Mouse (Mus musculus) lung, embryonic 16.5 days (tissue): ENCODE measurements at regions not wholly inside any gene's neighbourhood (a gene's known extent, or its start where the extent isn't known, plus 50 kb on each side); places are given as distances from the start of the nearest gene placed in this dataset.

Experiments
- ATAC-seq: fragments of 200-750 bp; cut with Nextera tagmentation; 2 replicates; pipeline ENCODE4 v1.8.0; 2017; ENCODE audit warnings: low read depth, mild to moderate bottlenecking, moderate library complexity
- H3K27ac ChIP-seq: fragments of 300-500 bp; sonication (generic); 2 replicates; pipeline ENCODE4 v1.5.1; 2014; ENCODE audit warnings: mild to moderate bottlenecking, control low read depth, low read length
- H3K27me3 ChIP-seq: fragments of 300-500 bp; sonication (generic); 2 replicates; pipeline ENCODE4 v1.6.1; 2014; ENCODE audit warnings: low read depth, low read length, mixed read lengths; ENCODE audit not compliant: control insufficient read depth, insufficient read depth
- H3K36me3 ChIP-seq: fragments of 300-500 bp; sonication (generic); 2 replicates; pipeline ENCODE4 v1.6.1; 2014; ENCODE audit warnings: low read length; ENCODE audit not compliant: control insufficient read depth, insufficient read depth
- H3K4me1 ChIP-seq: fragments of 300-500 bp; sonication (generic); replicated peaks from 2 replicates; pipeline ENCODE4 v1.6.1; 2014; ENCODE audit warnings: low read length, mixed read lengths; ENCODE audit not compliant: control insufficient read depth, insufficient read depth
- H3K4me2 ChIP-seq: fragments of 300-500 bp; sonication (generic); 2 replicates; pipeline ENCODE4 v1.6.1; 2014; ENCODE audit warnings: low read depth, low read length, control low read depth
- H3K4me3 ChIP-seq: fragments of 300-500 bp; sonication (generic); 2 replicates; pipeline ENCODE4 v1.5.1; 2014; ENCODE audit warnings: mild to moderate bottlenecking, low read length, control low read depth
- H3K9ac ChIP-seq: fragments of 300-500 bp; sonication (generic); 2 replicates; pipeline ENCODE4 v1.6.1; 2014; ENCODE audit warnings: low read length, control low read depth
- H3K9me3 ChIP-seq: fragments of 300-500 bp; sonication (generic); 2 replicates; pipeline ENCODE4 v1.6.1; 2016; ENCODE audit warnings: low read length; ENCODE audit not compliant: control insufficient read depth
- whole genome bisulfite sequencing: fragments of 180-500 bp; shearing (Covaris S2); extraction: QIAGEN DNeasy Blood & Tissue Kit; methylation state at CpG from one replicate; pipeline ENCODE4 v1.1.7; 2014; 5-methylcytosine and 5-hydroxymethylcytosine counted together

DNA sequence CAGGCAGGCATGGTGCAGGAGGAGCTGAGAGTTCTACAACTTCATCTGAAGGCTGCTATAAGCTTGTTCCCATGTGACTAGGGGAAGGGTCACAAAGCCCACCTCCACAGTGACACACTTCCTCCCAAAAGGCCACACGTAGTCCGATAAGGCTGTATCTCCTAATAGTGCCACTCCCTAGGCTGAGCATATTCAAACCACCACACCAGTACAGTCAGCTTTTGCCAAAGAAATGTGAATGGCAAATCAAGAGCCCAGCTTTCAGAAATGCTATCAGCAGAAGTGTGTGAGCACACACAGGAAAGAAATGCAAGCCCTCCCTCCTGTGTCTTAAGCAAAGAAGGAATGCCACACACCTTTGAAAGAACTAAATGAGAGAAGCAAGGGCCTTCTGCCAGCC is 80.4 kb upstream of the Ankrd28 start:
- Histone ChIP-seq H3K9ac (no peak overlapping the region), H3K27me3 (no peaks in the 10 kb centered on the region), H3K36me3 (no peaks in the 10 kb centered on the region), H3K27ac (0 out of 2 replicates have a peak overlapping the region, but pooled peaks have one; percentile 2), H3K4me2 (no peak overlapping the region), H3K4me1 (peaks cover 6% of the 10 kb centered on the region; the same call in 1 of the 2 replicates), H3K4me3 (no peak overlapping the region), H3K9me3 (no peaks in the 10 kb centered on the region)
- peak; percentile 45; the same call in 1 of the 2 replicates for ATAC-seq
- 49% methylated on average over 2 of the region's 2 CpGs for WGBS

GRCm38 (mm10) chr14:31918461-31918860 is 88.0 kb upstream of the Ankrd28 start:
- WGBS: 76% methylated on average over 4 of the region's 4 CpGs
- Histone ChIP-seq H3K4me2 (no peak overlapping the region), H3K9ac (no peak overlapping the region), H3K9me3 (no peaks in the 10 kb centered on the region; the same call in none of the 2 replicates), H3K4me3 (no peak overlapping the region), H3K36me3 (no peaks in the 10 kb centered on the region), H3K27ac (no peak overlapping the region), H3K4me1 (no peaks in the 10 kb centered on the region), H3K27me3 (no peaks in the 10 kb centered on the region)
- ATAC-seq: no peak

- Histone ChIP-seq H3K4me1 (no peaks in the 10 kb centered on the region), H3K4me2 (no peak overlapping the region), H3K9ac (no peak overlapping the region), H3K27ac (no peak overlapping the region), H3K36me3 (no peaks in the 10 kb centered on the region), H3K4me3 (no peak overlapping the region), H3K9me3 (peaks cover 2% of the 10 kb centered on the region), H3K27me3 (no peaks in the 10 kb centered on the region)
- WGBS: 85% methylated on average over 1 of the region's 1 CpGs
- ATAC-seq: no peak
Observed at GRCm38 (mm10) chr14:31918921-31919320, 88.5 kb upstream of the Ankrd28 start.

DNA sequence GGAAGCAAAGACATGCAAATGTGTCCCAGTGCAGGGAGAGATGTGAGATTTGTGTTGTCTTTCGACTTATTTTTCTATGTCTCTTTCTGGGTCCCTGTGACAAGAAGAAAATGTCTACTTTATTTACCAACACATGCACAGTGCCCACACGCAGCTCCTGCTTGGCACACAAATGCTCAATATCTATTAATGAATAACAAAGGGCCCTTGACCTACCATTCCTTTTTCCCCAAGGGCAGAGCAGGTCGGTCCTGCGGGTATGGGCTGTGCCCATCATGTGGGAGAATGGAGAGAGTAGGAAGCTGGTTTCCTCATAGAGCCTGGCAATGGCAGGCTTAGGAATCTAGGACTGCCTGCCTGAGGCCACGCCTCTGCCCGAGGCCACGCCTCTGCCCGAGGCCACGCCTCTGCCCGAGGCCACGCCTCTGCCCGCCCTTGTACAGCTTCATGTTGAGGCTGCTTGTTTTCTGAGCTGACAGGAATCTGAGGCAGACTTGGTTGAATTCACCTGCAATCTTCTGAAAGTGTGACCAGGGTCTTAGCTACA is 98.8 kb upstream of the Ankrd28 start:
- 0 out of 2 replicates have a peak, but pooled peaks have one; percentile 13 for ATAC-seq
- Histone ChIP-seq H3K27ac (peak overlapping the region; percentile 85), H3K27me3 (no peaks in the 10 kb centered on the region), H3K9me3 (no peaks in the 10 kb centered on the region), H3K9ac (no peak overlapping the region), H3K4me1 (peaks cover 28% of the 10 kb centered on the region), H3K36me3 (no peaks in the 10 kb centered on the region), H3K4me3 (no peak overlapping the region), H3K4me2 (no peak overlapping the region)
- 55% methylated on average over 12 of the region's 12 CpGs for WGBS

DNA sequence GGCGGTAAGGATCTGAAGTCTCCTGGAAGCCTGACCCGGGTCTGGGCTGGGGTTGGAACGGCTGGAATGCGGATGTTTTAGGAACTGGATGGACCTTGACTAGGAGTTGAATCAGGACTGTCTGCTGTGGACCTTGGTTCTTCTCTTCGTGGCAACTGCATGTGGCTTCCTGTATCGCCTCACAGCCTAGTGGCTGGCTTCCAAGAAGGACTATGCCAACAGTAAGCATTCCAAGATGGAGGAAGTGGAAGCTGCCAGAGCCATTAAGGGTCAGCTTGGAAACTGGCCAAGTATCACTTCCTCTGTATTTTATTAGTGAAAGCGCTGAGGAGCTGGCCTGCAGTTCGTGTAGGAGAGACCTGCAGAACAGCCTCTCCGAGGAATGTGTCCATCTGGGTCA is 98.4 kb upstream of the Galnt15 start:
- ATAC-seq: peak; percentile 86
- 20% methylated on average over 9 of the region's 9 CpGs for WGBS

GRCm38 (mm10) chr14:31931971-31932370 is 96.8 kb upstream of the Galnt15 start:
- H3K27ac ChIP-seq: peak overlapping the region; percentile 43; the same call in 1 of the 2 replicates
- no peak overlapping the region for H3K4me2 ChIP-seq
- H3K4me1 ChIP-seq: peaks cover 31% of the 10 kb centered on the region
- 54% methylated on average over 5 of the region's 5 CpGs for WGBS
- H3K4me3 ChIP-seq: no peak overlapping the region
- no peak overlapping the region for H3K9ac ChIP-seq
- no peaks in the 10 kb centered on the region for H3K9me3 ChIP-seq
- H3K36me3 ChIP-seq: no peaks in the 10 kb centered on the region
- H3K27me3 ChIP-seq: no peaks in the 10 kb centered on the region
- no peak for ATAC-seq

More for the DNA sequence above, 98.4 kb upstream of the Galnt15 start:
- Histone ChIP-seq H3K4me2 (peak overlapping the region; percentile 22; the same call in 1 of the 2 replicates), H3K27me3 (no peaks in the 10 kb centered on the region), H3K36me3 (no peaks in the 10 kb centered on the region), H3K4me3 (no peak overlapping the region), H3K27ac (peak overlapping the region; percentile 85), H3K4me1 (peaks cover 31% of the 10 kb centered on the region), H3K9ac (no peak overlapping the region), H3K9me3 (no peaks in the 10 kb centered on the region)

DNA sequence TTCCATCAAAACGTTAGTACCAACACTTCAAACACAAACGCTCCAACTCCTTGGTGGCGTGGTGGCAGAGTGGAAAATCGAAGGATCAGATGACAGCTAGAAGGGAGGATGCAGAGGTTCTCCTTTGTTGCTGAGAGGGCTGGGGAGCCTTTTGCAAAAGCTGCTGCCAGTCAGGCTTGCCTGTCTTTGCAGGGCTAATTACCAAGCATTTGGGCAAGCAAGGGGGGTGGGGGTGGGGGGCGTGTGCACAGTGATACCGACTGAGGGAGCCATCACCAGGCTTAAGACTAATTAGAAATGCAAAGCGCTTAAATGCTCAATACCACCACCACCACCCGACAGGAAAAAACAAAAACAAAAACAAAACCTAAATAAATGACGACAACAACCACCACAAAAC is 95.3 kb upstream of the Galnt15 start:
- Histone ChIP-seq H3K4me2 (peak overlapping the region; percentile 61), H3K9ac (peak overlapping the region; percentile 64), H3K9me3 (no peaks in the 10 kb centered on the region), H3K36me3 (no peaks in the 10 kb centered on the region), H3K4me3 (peak overlapping the region; percentile 44), H3K4me1 (peaks cover 31% of the 10 kb centered on the region), H3K27me3 (no peaks in the 10 kb centered on the region), H3K27ac (no peak overlapping the region)
- ATAC-seq: no peak
- WGBS: 10% methylated on average over 9 of the region's 9 CpGs

DNA sequence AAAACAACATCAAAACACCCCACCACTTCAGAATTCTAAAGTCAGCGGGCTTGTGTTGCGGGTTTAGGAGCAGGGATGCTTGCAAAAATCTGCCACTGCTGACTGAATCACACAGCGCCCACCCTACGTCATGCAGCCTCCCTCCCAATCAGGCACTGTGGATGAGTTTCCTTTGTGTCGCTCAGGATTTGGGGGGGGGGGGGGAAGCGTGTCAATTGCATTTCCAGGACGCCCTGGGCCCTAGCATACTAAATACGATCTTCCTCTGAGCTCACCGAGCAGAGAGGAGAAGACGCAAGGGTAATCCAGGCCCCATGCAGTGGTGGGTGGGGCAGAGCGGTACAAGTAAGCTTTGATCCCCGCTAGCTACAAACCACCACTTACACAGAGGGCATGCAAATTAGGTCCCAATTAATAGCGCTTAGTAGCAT is 94.9 kb upstream of the Galnt15 start:
- peak overlapping the region; percentile 44 for H3K4me3 ChIP-seq
- no peaks in the 10 kb centered on the region for H3K36me3 ChIP-seq
- WGBS: 1% methylated on average over 13 of the region's 13 CpGs
- H3K9me3 ChIP-seq: no peaks in the 10 kb centered on the region
- H3K27ac ChIP-seq: 0 out of 2 replicates have a peak overlapping the region, but pooled peaks have one; percentile 14
- no peaks in the 10 kb centered on the region for H3K27me3 ChIP-seq
- peak overlapping the region; percentile 64 for H3K9ac ChIP-seq
- peak; percentile 56 for ATAC-seq
- peak overlapping the region; percentile 61 for H3K4me2 ChIP-seq
- peaks cover 31% of the 10 kb centered on the region for H3K4me1 ChIP-seq

DNA sequence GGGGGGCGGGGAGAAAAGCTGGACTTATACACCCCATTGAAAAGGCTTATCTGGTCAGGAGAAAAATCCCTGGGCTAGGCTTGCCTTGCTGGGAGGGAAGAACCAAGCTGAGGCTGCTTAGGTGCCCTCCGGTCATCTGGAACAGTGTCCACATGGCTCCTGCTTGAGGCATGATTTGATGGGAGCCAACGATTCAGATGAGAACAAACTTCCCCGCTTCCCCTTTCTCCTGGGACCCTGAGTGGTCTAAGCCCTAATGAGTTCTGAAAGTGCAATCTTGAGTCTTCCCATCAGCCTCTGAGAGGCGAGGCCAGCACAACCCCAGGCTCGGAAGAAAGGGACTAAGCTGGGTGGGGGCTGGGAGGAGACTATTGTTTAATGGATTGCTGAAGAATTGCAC is 94.5 kb upstream of the Galnt15 start:
- Histone ChIP-seq H3K4me1 (peaks cover 31% of the 10 kb centered on the region), H3K9ac (peak overlapping the region; percentile 64), H3K27me3 (no peaks in the 10 kb centered on the region), H3K36me3 (no peaks in the 10 kb centered on the region), H3K27ac (0 out of 2 replicates have a peak overlapping the region, but pooled peaks have one; percentile 14), H3K9me3 (no peaks in the 10 kb centered on the region), H3K4me2 (peak overlapping the region; percentile 61), H3K4me3 (peak overlapping the region; percentile 44)
- ATAC-seq: no peak
- WGBS: 4% methylated on average over 5 of the region's 6 CpGs
